Mouse (Mus musculus) midbrain, postnatal 0 days (tissue): ENCODE data around the gene Kcnh6. TPM values are rescaled to one million over a fixed set of nuclear protein-coding genes. Genes with fewer than 3 reads are reported as not detected.

Experiments used
- ATAC-seq: fragments of 200-750 bp; cut with Nextera tagmentation; 2 replicates; pipeline ENCODE4 v1.8.0; 2017; ENCODE audit warnings: moderate number of reproducible peaks, mild to moderate bottlenecking, moderate TSS enrichment, moderate library complexity; ENCODE audit not compliant: low FRiP score
- DNase-seq: peaks from one replicate; pipeline ENCODE4 v3.0.0-alpha.2; 2015; ENCODE audit warnings: low spot score
- H3K27ac ChIP-seq: fragments of 300-500 bp; sonication (generic); 2 replicates; pipeline ENCODE4 v1.5.1; 2014; ENCODE audit warnings: low read depth, mild to moderate bottlenecking, low read length, mixed read lengths
- H3K27me3 ChIP-seq: fragments of 300-500 bp; sonication (generic); 2 replicates; pipeline ENCODE4 v1.6.1; 2014; ENCODE audit warnings: low read length, control low read depth, mixed read lengths; ENCODE audit not compliant: insufficient read depth
- H3K36me3 ChIP-seq: fragments of 300-500 bp; sonication (generic); 2 replicates; pipeline ENCODE4 v1.6.1; 2014; ENCODE audit warnings: low read length, control low read depth, mixed read lengths; ENCODE audit not compliant: insufficient read depth
- H3K4me1 ChIP-seq: fragments of 300-500 bp; sonication (generic); 2 replicates; pipeline ENCODE4 v1.6.1; 2014; ENCODE audit warnings: mild to moderate bottlenecking, control low read depth, antibody characterized with exemption, low read length, mixed read lengths; ENCODE audit not compliant: insufficient read depth
- H3K4me2 ChIP-seq: fragments of 300-500 bp; sonication (generic); 2 replicates; pipeline ENCODE4 v1.6.1; 2014; ENCODE audit warnings: low read depth, mild to moderate bottlenecking, low read length, mixed read lengths; ENCODE audit not compliant: poor library complexity, severe bottlenecking
- H3K4me3 ChIP-seq: fragments of 300-500 bp; sonication (generic); 2 replicates; pipeline ENCODE4 v1.5.1; 2014; ENCODE audit warnings: low read depth, mild to moderate bottlenecking, low read length, moderate library complexity
- H3K9ac ChIP-seq: fragments of 300-500 bp; sonication (generic); replicated peaks from 2 replicates; pipeline ENCODE4 v1.6.1; 2014; ENCODE audit warnings: mild to moderate bottlenecking, low read length, moderate library complexity, mixed read lengths; ENCODE audit not compliant: poor library complexity, severe bottlenecking
- H3K9me3 ChIP-seq: fragments of 300-500 bp; sonication (generic); 2 replicates; pipeline ENCODE4 v1.6.1; 2016; ENCODE audit warnings: low read length, control low read depth
- CTCF ChIP-seq: IDR thresholded peaks from 2 replicates; pipeline ENCODE4 v1.5.1; 2016; ENCODE audit warnings: antibody characterized with exemption, mild to moderate bottlenecking
- WGBS: fragments of 180-500 bp; shearing (Covaris S2); extraction: QIAGEN DNeasy Blood & Tissue Kit; methylation state at CpG from one replicate; pipeline ENCODE4 v1.1.7; 2014; 5-methylcytosine and 5-hydroxymethylcytosine counted together
- polyA plus RNA-seq: library from polyadenylated mRNA; unstranded; fragments of >200 nt; fragmentation: Nextera tagmentation; extraction: Ambion mirVana; gene quantifications from 2 replicates; pipeline ENCODE4 v1.2.1, GENCODE M21; 2015
- total RNA-seq: library from RNA; depleted of rRNA; stranded (reverse); fragments of >200 nt; gene quantifications from 2 replicates; pipeline ENCODE4 v1.2.3, GENCODE M21; 2014

The Kcnh6 gene
- total and polyA plus RNA-seq, 2 experiments from 2014 or later: 3.1 TPM

- Histone ChIP-seq H3K9me3 (no peaks in the 10 kb centered on the region), H3K27me3 (no peaks in the 10 kb centered on the region), H3K27ac (no peak overlapping the region), H3K4me2 (no peak overlapping the region), H3K9ac (no peak overlapping the region), H3K36me3 (0 out of 2 replicates have a peak, but pooled peaks cover 2% of the 10 kb centered on the region), H3K4me1 (no peaks in the 10 kb centered on the region), H3K4me3 (no peak overlapping the region)
- ATAC-seq (no peak), DNase-seq (no peak)
- TF ChIP-seq CTCF: no peak
- WGBS: 52% methylated on average over 5 of the region's 5 CpGs
Observed at GRCm38 (mm10) chr11:105978634-105979033, 29.3 kb upstream of the Kcnh6 start.

DNA sequence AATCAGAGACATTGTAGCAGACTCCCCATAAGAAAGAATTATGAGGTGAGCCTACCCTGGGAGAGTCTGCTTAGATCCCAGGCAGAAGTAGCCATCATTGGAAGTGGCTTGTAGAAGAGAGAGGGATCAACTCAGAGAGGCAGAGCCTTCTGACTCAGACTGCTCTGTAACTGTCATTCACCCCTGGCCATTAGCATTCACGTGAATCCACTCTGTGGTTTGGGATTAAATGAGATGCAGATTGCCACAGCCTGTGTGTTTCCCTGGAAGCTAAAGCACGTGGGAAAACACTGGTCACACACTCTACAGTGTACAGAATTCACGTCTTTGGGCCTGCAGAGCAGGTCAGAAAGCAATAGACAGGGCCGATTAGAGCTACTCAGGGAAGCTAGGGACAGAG lies 23.5 kb upstream of the Kcnh6 start:
- WGBS: 47% methylated on average over 4 of the region's 4 CpGs
- Histone ChIP-seq H3K4me1 (no peaks in the 10 kb centered on the region), H3K9me3 (no peaks in the 10 kb centered on the region), H3K4me2 (no peak overlapping the region), H3K27me3 (no peaks in the 10 kb centered on the region), H3K9ac (no peak overlapping the region), H3K4me3 (no peak overlapping the region), H3K36me3 (peaks cover 3% of the 10 kb centered on the region; the same call in 1 of the 2 replicates), H3K27ac (no peak overlapping the region)
- ATAC-seq: no peak
- TF ChIP-seq CTCF: no peak
- DNase-seq: no peak

- no peak for TF ChIP-seq CTCF
- 61% methylated on average over 6 of the region's 6 CpGs for WGBS
- H3K27ac ChIP-seq: no peak overlapping the region
- no peak overlapping the region for H3K9ac ChIP-seq
- H3K36me3 ChIP-seq: peaks cover 3% of the 10 kb centered on the region; the same call in 1 of the 2 replicates
- DNase-seq (peak; percentile 22), ATAC-seq (no peak)
- no peak overlapping the region for H3K4me2 ChIP-seq
- H3K27me3 ChIP-seq: no peaks in the 10 kb centered on the region
- H3K4me1 ChIP-seq: no peaks in the 10 kb centered on the region
- no peak overlapping the region for H3K4me3 ChIP-seq
- no peaks in the 10 kb centered on the region for H3K9me3 ChIP-seq
Observed at GRCm38 (mm10) chr11:105987446-105987845, 20.5 kb upstream of the Kcnh6 start.

GRCm38 (mm10) chr11:105989446-105989845 lies 18.5 kb upstream of the Kcnh6 start:
- ATAC-seq (no peak), DNase-seq (no peak)
- H3K4me3 ChIP-seq: no peak overlapping the region
- TF ChIP-seq CTCF: no peak
- H3K9me3 ChIP-seq: no peaks in the 10 kb centered on the region
- no peak overlapping the region for H3K4me2 ChIP-seq
- no peaks in the 10 kb centered on the region for H3K27me3 ChIP-seq
- no peak overlapping the region for H3K27ac ChIP-seq
- H3K4me1 ChIP-seq: no peaks in the 10 kb centered on the region
- peaks cover 3% of the 10 kb centered on the region; the same call in 1 of the 2 replicates for H3K36me3 ChIP-seq
- WGBS: 67% methylated on average over 6 of the region's 6 CpGs
- H3K9ac ChIP-seq: no peak overlapping the region

DNA sequence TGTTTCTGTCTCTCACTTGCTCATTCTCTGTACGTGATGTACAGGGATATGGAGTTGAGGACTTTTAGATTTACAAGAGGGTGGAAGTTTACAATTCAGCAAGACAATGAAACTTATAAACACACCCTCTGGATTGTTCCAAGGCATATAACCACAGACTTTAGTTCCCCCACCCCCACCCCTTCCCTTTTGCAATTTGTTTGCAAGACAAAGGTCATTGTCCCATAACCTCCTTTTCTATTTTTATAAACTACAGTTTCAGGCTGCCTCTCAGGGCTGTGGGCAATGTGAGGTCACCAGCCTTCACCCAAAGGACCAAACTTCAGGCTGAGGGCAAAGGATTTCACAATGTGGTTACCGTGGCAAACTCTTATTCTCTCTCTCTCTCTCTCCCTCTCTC lies 17.7 kb upstream of the Kcnh6 start:
- ATAC-seq (no peak), DNase-seq (no peak)
- Histone ChIP-seq H3K9ac (no peak overlapping the region), H3K9me3 (no peaks in the 10 kb centered on the region), H3K27me3 (no peaks in the 10 kb centered on the region), H3K36me3 (peaks cover 3% of the 10 kb centered on the region; the same call in 1 of the 2 replicates), H3K4me3 (no peak overlapping the region), H3K4me2 (no peak overlapping the region), H3K4me1 (no peaks in the 10 kb centered on the region), H3K27ac (no peak overlapping the region)
- TF ChIP-seq CTCF: no peak
- WGBS: 62% methylated on average over 2 of the region's 2 CpGs

- no peak for TF ChIP-seq CTCF
- Histone ChIP-seq H3K9me3 (no peaks in the 10 kb centered on the region), H3K4me1 (no peaks in the 10 kb centered on the region), H3K27me3 (no peaks in the 10 kb centered on the region), H3K36me3 (no peaks in the 10 kb centered on the region), H3K9ac (no peak within 1 kb of the TSS), H3K27ac (no peak within 1 kb of the TSS), H3K4me2 (no peak within 1 kb of the TSS), H3K4me3 (no peak within 1 kb of the TSS)
- ATAC-seq (no peak), DNase-seq (no peak)
- 92% methylated on average over 3 of the region's 3 CpGs for WGBS
Observed at GRCm38 (mm10) chr11:105994375-105994774, 13.5 kb upstream of the Kcnh6 start, which contains the start of gene Ace3. TSS of gene Ace3 (plus strand) at chr11:105994675.
